Mouse (Mus musculus): ENCODE data around the gene Trabd2b.

GRCm38 (mm10) chr4:114434766-114435165 lies 28.2 kb downstream of the Trabd2b start:
- TF ChIP-seq POLR2A (IDR thresholded peaks at IDR 0.05; ENCODE audit: borderline replicate concordance, low read depth, low read length) (no peak), CTCF (IDR thresholded peaks at IDR 0.05; ENCODE audit: low read depth, low read length) (no peak)
